Mouse (Mus musculus) kidney, embryonic 14.5 days (tissue): ENCODE measurements around the gene Olfr686. TPM values are rescaled to one million over a fixed set of nuclear protein-coding genes. Genes with fewer than 3 reads are reported as not detected.

Source experiments
- ATAC-seq: fragments of 200-750 bp; cut with Nextera tagmentation; 2 replicates; pipeline ENCODE4 v1.8.0; 2017; ENCODE audit warnings: moderate number of reproducible peaks, mild to moderate bottlenecking, moderate TSS enrichment, moderate library complexity; ENCODE audit not compliant: low FRiP score, low TSS enrichment
- H3K27ac ChIP-seq: fragments of 300-500 bp; sonication (generic); 2 replicates; pipeline ENCODE4 v1.5.1; 2014; ENCODE audit warnings: low read depth, mild to moderate bottlenecking, low read length, moderate library complexity, mixed read lengths
- H3K27me3 ChIP-seq: fragments of 300-500 bp; sonication (generic); 2 replicates; pipeline ENCODE4 v1.6.1; 2014; ENCODE audit warnings: mild to moderate bottlenecking, low read length; ENCODE audit not compliant: control insufficient read depth, insufficient read depth
- H3K36me3 ChIP-seq: fragments of 300-500 bp; sonication (generic); 2 replicates; pipeline ENCODE4 v1.6.1; 2014; ENCODE audit warnings: low read length, mixed read lengths; ENCODE audit not compliant: control insufficient read depth, insufficient read depth
- H3K4me1 ChIP-seq: fragments of 300-500 bp; sonication (generic); 2 replicates; pipeline ENCODE4 v1.6.1; 2014; ENCODE audit warnings: low read length, mixed read lengths; ENCODE audit not compliant: control insufficient read depth, insufficient read depth
- H3K4me2 ChIP-seq: fragments of 300-500 bp; sonication (generic); replicated peaks from 2 replicates; pipeline ENCODE4 v1.6.1; 2014; ENCODE audit warnings: low read depth, mild to moderate bottlenecking, low read length
- H3K4me3 ChIP-seq: fragments of 300-500 bp; sonication (generic); 2 replicates; pipeline ENCODE4 v1.5.1; 2014; ENCODE audit warnings: mild to moderate bottlenecking, low read length
- H3K9ac ChIP-seq: fragments of 300-500 bp; sonication (generic); 2 replicates; pipeline ENCODE4 v1.6.1; 2014; ENCODE audit warnings: low read depth, mild to moderate bottlenecking, low read length, moderate library complexity
- H3K9me3 ChIP-seq: fragments of 300-500 bp; sonication (generic); 2 replicates; pipeline ENCODE4 v1.6.1; 2016; ENCODE audit warnings: low read length; ENCODE audit not compliant: control insufficient read depth
- WGBS: fragments of 180-500 bp; shearing (Covaris S2); extraction: QIAGEN DNeasy Blood & Tissue Kit; methylation state at CpG from one replicate; pipeline ENCODE4 v1.1.7; 2014; 5-methylcytosine and 5-hydroxymethylcytosine counted together
- polyA plus RNA-seq: library from polyadenylated mRNA; unstranded; fragments of >200 nt; fragmentation: Nextera tagmentation; extraction: Ambion mirVana; gene quantifications from 2 replicates; pipeline ENCODE4 v1.2.1, GENCODE M21; 2014

Olfr686 gene
- polyA plus RNA-seq: not detected in 2 replicates

DNA sequence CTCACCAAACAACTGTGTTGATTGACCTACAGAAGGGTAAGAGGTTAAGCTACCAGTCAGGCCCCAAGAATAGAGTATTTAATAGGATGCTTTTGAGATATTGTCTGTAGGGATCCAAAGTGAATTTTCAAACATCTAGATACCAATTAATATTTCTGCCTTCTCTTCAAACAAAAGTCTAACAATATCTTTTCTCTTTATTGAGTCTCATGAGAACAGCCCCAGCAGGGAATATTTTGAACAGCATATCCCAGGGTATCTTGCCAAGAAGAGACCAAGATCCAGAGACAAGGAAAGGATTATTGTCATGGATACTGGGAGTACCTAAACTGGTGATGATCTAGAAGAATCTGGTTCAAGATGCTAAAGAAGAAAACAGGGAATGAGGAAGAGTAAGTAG lies at the start of gene Olfr686:
Gene Olfr686 (minus strand): TSS at position 101 of the 400 bp plus-strand sequence.
- no peak within 1 kb of the TSS for H3K9ac ChIP-seq
- no peaks in the 10 kb centered on the region for H3K27me3 ChIP-seq
- H3K27ac ChIP-seq: no peak within 1 kb of the TSS
- H3K4me1 ChIP-seq: no peaks in the 10 kb centered on the region
- ATAC-seq: no peak
- no peak within 1 kb of the TSS for H3K4me3 ChIP-seq
- no peaks in the 10 kb centered on the region for H3K36me3 ChIP-seq
- no peak within 1 kb of the TSS for H3K4me2 ChIP-seq
- no peaks in the 10 kb centered on the region for H3K9me3 ChIP-seq

DNA sequence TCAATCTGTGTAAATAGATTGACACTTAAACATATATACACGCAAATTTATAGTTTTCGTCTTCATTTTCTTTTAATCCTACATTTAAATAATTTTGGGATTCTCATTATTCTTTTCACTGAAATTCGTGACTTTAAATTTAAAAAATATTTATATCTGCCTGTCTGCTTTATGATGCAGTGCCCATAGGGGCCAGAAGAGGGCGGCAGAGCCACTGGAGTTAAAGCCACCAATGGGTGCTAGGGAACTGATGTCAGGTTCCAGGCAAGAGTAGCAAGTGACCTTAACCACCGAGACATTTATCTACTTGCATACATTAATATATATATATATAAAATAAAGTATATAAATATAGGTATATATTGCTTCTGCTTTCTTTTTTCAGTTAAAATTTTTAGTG lies 49.4 kb upstream of the Olfr686 start:
- Histone ChIP-seq H3K27ac (no peak overlapping the region), H3K4me1 (no peaks in the 10 kb centered on the region), H3K4me3 (no peak overlapping the region), H3K36me3 (no peaks in the 10 kb centered on the region), H3K27me3 (no peaks in the 10 kb centered on the region), H3K4me2 (no peak overlapping the region), H3K9me3 (no peaks in the 10 kb centered on the region), H3K9ac (no peak overlapping the region)
- WGBS: 72% methylated on average over 5 of the region's 5 CpGs
- no peak for ATAC-seq

DNA sequence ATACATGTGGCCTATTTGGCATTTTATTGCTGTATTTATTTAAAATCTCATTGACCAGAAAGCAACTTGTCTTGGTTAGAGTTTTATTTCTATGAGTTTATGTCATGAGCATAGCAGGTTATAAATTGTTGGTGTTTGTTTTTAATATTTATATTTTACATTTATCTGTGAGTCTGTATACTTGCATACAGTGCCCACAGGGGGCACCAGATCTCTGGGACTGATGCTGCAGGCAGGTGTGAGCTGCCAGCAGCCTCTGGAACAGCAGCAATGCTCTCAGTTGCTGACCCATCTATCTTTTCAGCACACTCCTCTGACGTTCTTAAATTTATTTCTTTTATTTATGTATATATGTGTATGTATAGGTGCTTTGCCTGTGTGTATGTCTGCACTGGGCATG lies 40.9 kb upstream of the Olfr686 start:
- no peaks in the 10 kb centered on the region for H3K9me3 ChIP-seq
- no peak overlapping the region for H3K4me3 ChIP-seq
- no peaks in the 10 kb centered on the region for H3K36me3 ChIP-seq
- H3K4me1 ChIP-seq: no peaks in the 10 kb centered on the region
- H3K9ac ChIP-seq: no peak overlapping the region
- no peak overlapping the region for H3K27ac ChIP-seq
- no peaks in the 10 kb centered on the region for H3K27me3 ChIP-seq
- H3K4me2 ChIP-seq: no peak overlapping the region
- ATAC-seq: no peak
- WGBS: 64% methylated on average over 1 of the region's 1 CpGs

DNA sequence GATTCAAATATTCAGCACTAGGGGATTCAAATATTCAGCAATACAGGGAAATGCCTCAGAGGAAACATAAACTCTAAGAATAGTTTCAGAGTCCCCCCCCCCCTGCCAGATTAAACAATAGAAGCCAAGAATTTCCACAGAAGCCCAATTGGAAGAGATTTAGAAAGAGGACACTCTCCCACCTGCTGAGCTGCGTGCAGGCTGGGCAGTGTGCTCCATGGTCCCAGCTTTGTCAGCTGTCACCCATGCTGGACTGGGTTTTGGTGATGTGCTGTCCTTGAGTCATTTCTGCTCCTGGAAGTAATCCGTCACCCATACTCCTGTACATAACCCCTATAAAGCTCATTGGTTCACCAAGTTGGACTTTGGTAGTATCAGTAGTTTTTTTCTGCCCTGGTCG lies 40.4 kb upstream of the Olfr686 start:
- Histone ChIP-seq H3K9me3 (no peaks in the 10 kb centered on the region), H3K27me3 (no peaks in the 10 kb centered on the region), H3K4me2 (no peak overlapping the region), H3K4me3 (no peak overlapping the region), H3K9ac (no peak overlapping the region), H3K27ac (no peak overlapping the region), H3K4me1 (no peaks in the 10 kb centered on the region), H3K36me3 (no peaks in the 10 kb centered on the region)
- WGBS: 83% methylated on average over 3 of the region's 3 CpGs
- no peak for ATAC-seq

DNA sequence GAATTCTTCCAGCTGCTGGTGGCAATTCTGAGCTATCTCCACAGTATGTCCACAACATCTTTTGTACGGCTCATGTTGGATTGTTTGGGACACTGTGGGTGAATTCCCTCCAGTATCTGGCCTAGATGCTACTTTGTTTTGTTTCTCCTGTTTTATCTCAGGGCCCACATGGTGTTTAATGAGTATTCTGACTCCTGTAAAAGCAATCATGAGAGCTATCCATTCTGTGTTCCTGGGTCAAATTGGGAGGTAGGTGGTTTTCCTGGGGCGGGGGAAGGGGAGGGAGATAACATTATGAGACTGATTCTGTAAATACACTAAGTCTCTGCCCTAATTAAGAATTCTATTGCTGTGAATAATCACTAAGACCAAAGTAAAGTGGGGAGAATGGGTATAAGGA lies 22.1 kb upstream of the Olfr686 start:
- H3K4me2 ChIP-seq: no peak overlapping the region
- H3K27me3 ChIP-seq: no peaks in the 10 kb centered on the region
- H3K9ac ChIP-seq: no peak overlapping the region
- no peaks in the 10 kb centered on the region for H3K9me3 ChIP-seq
- H3K36me3 ChIP-seq: no peaks in the 10 kb centered on the region
- WGBS: 85% methylated on average over 2 of the region's 2 CpGs
- H3K4me1 ChIP-seq: no peaks in the 10 kb centered on the region
- no peak overlapping the region for H3K4me3 ChIP-seq
- no peak for ATAC-seq
- H3K27ac ChIP-seq: no peak overlapping the region

DNA sequence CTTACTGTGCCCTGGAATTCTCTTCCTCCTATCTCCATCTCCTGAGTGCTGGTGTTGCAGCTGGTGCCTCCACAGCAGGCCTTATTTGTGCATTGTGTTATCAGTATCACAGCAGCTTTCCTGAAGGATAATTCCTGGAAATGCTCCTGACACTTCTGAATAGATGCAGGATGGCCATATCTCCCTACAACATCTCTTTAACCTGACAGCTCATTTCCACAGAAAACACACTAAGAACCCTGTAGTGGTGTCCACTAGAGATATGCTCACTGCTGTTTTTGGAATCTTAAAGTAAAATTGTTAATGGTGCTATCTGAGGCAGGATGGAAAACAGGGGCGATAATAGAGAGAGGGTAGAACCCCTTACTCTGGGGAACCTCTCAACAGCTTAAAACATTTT lies 20.9 kb upstream of the Olfr686 start:
- H3K4me1 ChIP-seq: no peaks in the 10 kb centered on the region
- no peak overlapping the region for H3K4me3 ChIP-seq
- H3K9me3 ChIP-seq: no peaks in the 10 kb centered on the region
- no peak overlapping the region for H3K4me2 ChIP-seq
- no peaks in the 10 kb centered on the region for H3K27me3 ChIP-seq
- no peaks in the 10 kb centered on the region for H3K36me3 ChIP-seq
- no peak overlapping the region for H3K9ac ChIP-seq
- 78% methylated on average over 1 of the region's 1 CpGs for WGBS
- no peak for ATAC-seq
- H3K27ac ChIP-seq: no peak overlapping the region

DNA sequence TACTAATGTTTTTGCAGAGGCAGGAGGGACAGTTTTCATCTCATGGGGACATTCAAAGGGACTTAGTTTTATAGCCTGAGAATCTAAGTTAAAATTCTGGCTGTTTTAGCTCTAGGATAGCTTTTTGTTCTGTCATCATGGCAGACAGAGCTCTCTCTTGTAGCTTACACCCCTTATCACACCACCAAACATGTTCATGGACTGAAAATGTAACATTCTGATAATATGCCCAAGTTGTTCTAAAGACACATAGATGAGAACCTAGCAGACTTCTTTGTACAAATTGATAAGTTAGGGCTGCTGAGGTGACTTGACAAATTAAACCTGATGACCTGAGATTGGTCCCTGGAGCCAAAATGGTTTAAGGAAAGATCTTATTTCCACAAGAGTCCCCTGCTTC lies 19.4 kb upstream of the Olfr686 start:
- H3K9me3 ChIP-seq: no peaks in the 10 kb centered on the region
- no peak overlapping the region for H3K4me3 ChIP-seq
- ATAC-seq: no peak
- no peak overlapping the region for H3K4me2 ChIP-seq
- H3K9ac ChIP-seq: no peak overlapping the region
- H3K27me3 ChIP-seq: no peaks in the 10 kb centered on the region
- no peaks in the 10 kb centered on the region for H3K36me3 ChIP-seq
- no peak overlapping the region for H3K27ac ChIP-seq
- no peaks in the 10 kb centered on the region for H3K4me1 ChIP-seq

DNA sequence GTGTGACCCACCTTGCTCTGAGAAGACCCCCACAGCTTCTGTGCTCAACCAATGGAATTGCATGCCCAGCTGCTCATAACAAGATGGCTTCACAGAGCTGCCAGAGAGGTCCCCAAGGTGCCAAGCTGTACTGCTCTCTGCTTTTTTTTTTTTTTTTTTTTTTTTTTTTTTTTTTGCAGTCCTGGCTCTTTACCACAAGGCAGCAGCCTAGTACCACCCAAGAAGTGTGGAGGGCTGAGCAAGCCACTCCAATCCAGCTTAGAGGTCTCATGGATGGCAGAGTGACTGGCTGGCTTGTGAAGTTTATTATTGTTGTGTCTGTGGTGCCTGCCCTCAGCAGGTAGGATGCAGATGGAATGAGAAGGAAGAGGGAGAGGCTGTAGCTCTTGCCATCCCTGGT lies 18.8 kb upstream of the Olfr686 start:
- no peak overlapping the region for H3K27ac ChIP-seq
- no peak overlapping the region for H3K4me3 ChIP-seq
- H3K4me1 ChIP-seq: no peaks in the 10 kb centered on the region
- H3K27me3 ChIP-seq: no peaks in the 10 kb centered on the region
- ATAC-seq: no peak
- no peak overlapping the region for H3K4me2 ChIP-seq
- no peak overlapping the region for H3K9ac ChIP-seq
- H3K36me3 ChIP-seq: no peaks in the 10 kb centered on the region
- H3K9me3 ChIP-seq: no peaks in the 10 kb centered on the region

DNA sequence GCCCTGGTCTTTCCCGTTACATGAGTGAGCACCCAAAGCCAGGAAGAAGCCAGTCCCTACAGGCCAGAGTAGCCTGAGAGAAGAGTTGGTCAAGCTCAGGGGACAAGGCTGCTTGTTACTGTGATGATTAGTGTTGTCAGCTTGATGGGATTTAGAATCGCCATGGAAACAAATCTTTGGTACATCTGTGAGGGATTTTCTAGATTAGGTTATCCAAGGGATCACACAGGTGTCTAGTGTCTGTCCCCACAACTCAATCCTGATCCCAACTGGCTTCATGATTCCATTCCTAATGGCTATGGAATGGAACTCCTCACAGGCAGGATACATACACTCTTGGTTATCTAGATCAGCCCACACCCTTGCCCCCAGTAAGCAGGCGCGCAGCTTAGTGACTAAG lies 11.0 kb upstream of the Olfr686 start:
- no peak for ATAC-seq

DNA sequence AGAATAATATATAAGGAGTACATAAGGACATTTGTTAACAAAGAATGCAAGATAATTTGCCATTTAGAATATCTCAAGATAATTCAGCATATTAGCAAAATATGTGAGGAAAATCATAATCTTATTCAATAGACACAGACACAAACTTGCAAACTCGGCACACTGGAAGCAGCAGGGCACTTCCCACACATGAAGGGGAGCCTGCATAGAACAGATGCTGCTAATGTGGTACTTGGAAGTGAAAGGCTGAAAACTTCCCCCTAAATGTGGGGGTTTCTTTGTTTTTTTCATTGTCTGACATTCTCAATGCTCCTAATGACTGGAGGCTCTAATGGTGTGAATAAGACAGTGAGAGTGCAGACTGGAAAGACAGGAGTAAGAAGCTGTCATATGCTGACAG lies 7.5 kb upstream of the Olfr686 start:
- no peaks in the 10 kb centered on the region for H3K9me3 ChIP-seq
- no peaks in the 10 kb centered on the region for H3K4me1 ChIP-seq
- H3K4me3 ChIP-seq: no peak overlapping the region
- no peak overlapping the region for H3K9ac ChIP-seq
- no peak overlapping the region for H3K4me2 ChIP-seq
- no peaks in the 10 kb centered on the region for H3K36me3 ChIP-seq
- no peaks in the 10 kb centered on the region for H3K27me3 ChIP-seq
- no peak for ATAC-seq
- 60% methylated on average over 1 of the region's 1 CpGs for WGBS
- H3K27ac ChIP-seq: no peak overlapping the region

More for the DNA sequence above, 11.0 kb upstream of the Olfr686 start:
- Histone ChIP-seq H3K4me1 (no peaks in the 10 kb centered on the region), H3K4me2 (no peak overlapping the region), H3K9ac (no peak overlapping the region), H3K36me3 (no peaks in the 10 kb centered on the region), H3K4me3 (no peak overlapping the region), H3K9me3 (no peaks in the 10 kb centered on the region), H3K27ac (no peak overlapping the region), H3K27me3 (no peaks in the 10 kb centered on the region)
- 81% methylated on average over 4 of the region's 4 CpGs for WGBS
